Mouse (Mus musculus): ENCODE measurements around the gene Dpp6. TPM values are rescaled to one million over a fixed set of nuclear protein-coding genes. Genes with fewer than 3 reads are reported as not detected.

Dpp6 gene
- polyA plus RNA-seq (2015; fragmentation: Nextera tagmentation; extraction: Ambion mirVana), result 1.3 and 1.7 TPM in 2 replicates

DNA sequence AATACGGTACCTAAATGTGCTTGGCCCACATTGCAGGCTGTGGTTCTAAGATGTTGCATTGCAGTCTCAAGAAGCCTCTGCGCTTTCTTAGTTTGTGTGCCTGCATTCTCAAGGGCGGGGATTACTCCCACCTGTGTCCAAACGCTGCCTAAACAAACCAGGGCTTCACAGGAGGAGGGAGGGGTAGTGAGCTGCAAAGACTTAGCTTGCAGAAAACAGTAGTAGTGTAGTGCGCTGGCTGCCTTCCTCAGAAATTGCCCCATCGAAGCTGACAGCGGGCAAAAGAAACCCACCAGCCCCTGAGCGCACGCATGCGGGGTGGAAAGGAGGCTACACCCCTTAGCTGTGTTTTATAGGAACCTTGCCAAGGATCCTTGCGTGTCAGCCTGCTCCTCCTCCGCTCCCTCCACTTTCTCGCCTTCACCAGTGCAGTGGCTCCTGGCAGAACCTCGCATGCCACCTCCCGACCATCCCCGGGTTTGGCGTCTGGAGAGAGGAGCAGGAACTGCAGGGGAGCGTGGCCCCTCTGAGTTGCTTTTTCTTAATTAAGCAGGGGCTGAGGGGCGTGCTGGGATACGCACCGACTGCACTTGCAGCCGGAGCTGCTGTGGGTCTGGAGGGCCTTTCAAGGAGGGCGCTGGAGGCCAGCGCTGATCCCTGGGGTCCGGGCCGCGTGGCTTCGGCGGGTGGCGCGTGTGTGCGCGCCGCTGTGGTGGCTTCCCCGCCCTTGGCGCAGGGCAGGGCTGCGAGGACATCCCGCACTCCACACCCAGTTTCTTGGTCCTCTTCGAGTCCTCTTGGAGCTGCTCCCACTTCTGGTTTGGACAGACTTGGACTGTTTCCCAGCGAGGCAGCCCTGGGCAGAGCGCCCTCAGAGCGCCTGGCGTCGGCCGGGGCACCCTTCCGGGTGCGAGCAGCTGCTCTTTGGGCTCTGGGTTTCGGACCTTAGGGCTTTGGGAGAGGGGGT, at the start of gene Dpp6:
TSS of gene Dpp6 (plus strand) at position 229 of the 967 bp plus-strand sequence.
- Histone ChIP-seq H3K27me3 (ENCODE audit: insufficient read depth, low read length) (peaks cover 8% of the 10 kb centered on the region; the same call in 1 of the 2 replicates), H3K4me3 (replicated peaks; ENCODE audit: low read depth, low read length) (peak within 1 kb of the TSS; percentile 24), H3K9me3 (replicated peaks; ENCODE audit: low read length) (no peaks in the 10 kb centered on the region), H3K36me3 (ENCODE audit: insufficient read depth, low read length) (no peaks in the 10 kb centered on the region), H3K9ac (ENCODE audit: low read depth, low read length) (no peak within 1 kb of the TSS), H3K27ac (no peak within 1 kb of the TSS), H3K4me2 (ENCODE audit: low read length) (peak within 1 kb of the TSS; percentile 57), H3K4me1 (replicated peaks; ENCODE audit: insufficient read depth, low read length) (no peaks in the 10 kb centered on the region)
- 3% methylated on average over 43 of the region's 48 CpGs for WGBS
- peak; percentile 36; the same call in 1 of the 2 replicates for ATAC-seq (replicated peaks; ENCODE audit: low FRiP score, low read depth)
- TF ChIP-seq CTCF (IDR thresholded peaks at IDR 0.05; ENCODE audit: low read depth), result peak; percentile 24; the same call in 1 of the 2 replicates
- peak; percentile 22 for DNase-seq (ENCODE audit: low spot score)

DNA sequence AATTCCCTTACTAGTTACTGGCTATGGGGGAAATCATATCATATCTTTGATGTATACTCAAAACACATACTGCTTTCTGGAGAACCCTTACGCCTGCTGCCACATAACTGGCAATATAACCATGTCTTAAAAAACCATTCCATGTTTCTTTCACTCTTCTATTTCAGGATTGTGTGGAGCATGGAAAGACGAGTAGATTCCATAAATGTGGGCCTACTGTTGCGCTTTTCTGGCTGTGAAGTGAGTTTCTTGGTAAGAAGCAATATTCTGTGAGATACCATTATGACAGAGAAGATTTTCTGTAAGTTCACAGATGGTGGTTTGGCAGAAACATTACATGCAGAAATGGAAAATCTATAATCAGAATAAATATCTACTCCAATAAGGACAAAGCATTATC, 33.0 kb upstream of the Dpp6 start:
- Histone ChIP-seq H3K4me2 (ENCODE audit: low read length) (no peak overlapping the region), H3K9ac (ENCODE audit: low read depth, low read length) (no peak overlapping the region), H3K27me3 (ENCODE audit: insufficient read depth, low read length) (no peaks in the 10 kb centered on the region), H3K9me3 (replicated peaks; ENCODE audit: low read length) (no peaks in the 10 kb centered on the region), H3K36me3 (ENCODE audit: insufficient read depth, low read length) (no peaks in the 10 kb centered on the region), H3K4me3 (replicated peaks; ENCODE audit: low read depth, low read length) (no peak overlapping the region), H3K27ac (no peak overlapping the region), H3K4me1 (replicated peaks; ENCODE audit: insufficient read depth, low read length) (no peaks in the 10 kb centered on the region)
- no peak for TF ChIP-seq CTCF (IDR thresholded peaks at IDR 0.05; ENCODE audit: low read depth)
- no peak for ATAC-seq (replicated peaks; ENCODE audit: low FRiP score, low read depth)
- DNase-seq (ENCODE audit: low spot score), result no peak
- 79% methylated on average over 3 of the region's 3 CpGs for WGBS

DNA sequence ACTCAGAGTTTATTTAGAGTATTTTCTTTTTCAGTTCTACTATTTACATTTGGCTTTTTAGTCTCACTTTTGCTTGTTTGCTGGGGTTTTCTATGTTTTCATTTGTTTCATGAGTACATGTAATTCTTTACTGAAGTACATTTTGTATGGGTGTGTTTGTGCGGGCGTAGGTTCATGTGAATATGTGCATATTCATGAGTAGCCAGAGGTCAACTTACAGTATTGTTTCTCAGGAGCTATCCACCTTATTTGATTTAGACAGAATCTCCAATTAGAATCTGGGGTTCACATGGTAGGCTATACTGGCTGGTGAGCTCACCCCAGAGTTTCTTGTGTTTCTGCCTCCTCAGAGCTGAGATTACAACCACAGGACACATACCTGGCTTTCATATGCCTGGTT, 21.5 kb upstream of the Dpp6 start:
- no peak for TF ChIP-seq CTCF (IDR thresholded peaks at IDR 0.05; ENCODE audit: low read depth)
- DNase-seq (ENCODE audit: low spot score) (no peak), ATAC-seq (replicated peaks; ENCODE audit: low FRiP score, low read depth) (no peak)
- Histone ChIP-seq H3K27ac (no peak overlapping the region), H3K9ac (ENCODE audit: low read depth, low read length) (no peak overlapping the region), H3K9me3 (replicated peaks; ENCODE audit: low read length) (no peaks in the 10 kb centered on the region), H3K4me2 (ENCODE audit: low read length) (no peak overlapping the region), H3K4me3 (replicated peaks; ENCODE audit: low read depth, low read length) (no peak overlapping the region), H3K36me3 (ENCODE audit: insufficient read depth, low read length) (no peaks in the 10 kb centered on the region), H3K4me1 (replicated peaks; ENCODE audit: insufficient read depth, low read length) (no peaks in the 10 kb centered on the region), H3K27me3 (ENCODE audit: insufficient read depth, low read length) (no peaks in the 10 kb centered on the region)
- WGBS, result 99% methylated on average over 2 of the region's 2 CpGs

DNA sequence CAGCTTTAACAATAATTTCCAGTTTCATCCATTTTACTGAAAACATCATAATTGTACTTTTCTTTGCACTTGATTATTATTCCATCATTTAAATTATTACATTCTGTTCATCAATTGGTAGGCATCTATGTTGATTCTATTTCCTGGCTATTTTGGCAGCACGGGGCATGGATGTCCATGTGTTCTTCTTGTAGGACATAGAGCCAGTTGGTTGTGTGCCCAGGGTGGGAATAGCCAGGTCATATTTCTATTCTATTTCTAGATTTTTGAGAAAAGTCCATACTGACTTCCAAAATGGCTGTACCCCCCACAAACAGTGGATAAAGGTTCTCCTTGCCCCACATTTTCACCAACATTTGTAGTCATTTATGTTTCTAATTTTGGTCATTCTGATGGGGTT, 19.0 kb downstream of the Dpp6 start:
- Histone ChIP-seq H3K27me3 (ENCODE audit: insufficient read depth, low read length) (no peaks in the 10 kb centered on the region), H3K27ac (no peak overlapping the region), H3K4me2 (ENCODE audit: low read length) (no peak overlapping the region), H3K9ac (ENCODE audit: low read depth, low read length) (no peak overlapping the region), H3K9me3 (replicated peaks; ENCODE audit: low read length) (no peaks in the 10 kb centered on the region), H3K4me1 (replicated peaks; ENCODE audit: insufficient read depth, low read length) (no peaks in the 10 kb centered on the region), H3K36me3 (ENCODE audit: insufficient read depth, low read length) (no peaks in the 10 kb centered on the region), H3K4me3 (replicated peaks; ENCODE audit: low read depth, low read length) (no peak overlapping the region)
- 89% methylated on average over 1 of the region's 1 CpGs for WGBS
- ATAC-seq (replicated peaks; ENCODE audit: low FRiP score, low read depth), result no peak
- no peak for TF ChIP-seq CTCF (IDR thresholded peaks at IDR 0.05; ENCODE audit: low read depth)
- no peak for DNase-seq (ENCODE audit: low spot score)

DNA sequence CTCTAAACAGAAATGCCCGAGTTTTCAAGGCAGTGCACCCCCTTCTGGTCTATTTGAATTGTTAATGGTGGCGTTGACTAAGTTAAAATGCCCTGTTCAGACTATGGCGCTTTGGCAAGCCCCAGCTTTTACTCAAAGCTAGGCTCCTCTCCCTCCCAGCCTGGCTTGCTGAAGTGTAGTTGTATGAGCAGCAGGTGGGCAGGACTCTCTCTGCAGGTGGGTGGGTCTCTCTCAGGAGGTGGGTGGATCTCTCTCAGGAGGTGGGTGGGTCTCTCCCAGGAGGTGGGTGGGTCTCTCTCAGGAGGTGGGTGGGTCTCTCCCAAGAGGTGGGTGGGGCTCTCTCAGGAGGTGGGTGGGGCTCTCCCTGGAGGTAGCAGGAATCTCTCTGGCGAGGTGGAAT, 24.1 kb downstream of the Dpp6 start:
- ATAC-seq (replicated peaks; ENCODE audit: low FRiP score, low read depth) (no peak), DNase-seq (ENCODE audit: low spot score) (no peak)
- Histone ChIP-seq H3K9me3 (replicated peaks; ENCODE audit: low read length) (no peaks in the 10 kb centered on the region), H3K4me1 (replicated peaks; ENCODE audit: insufficient read depth, low read length) (no peaks in the 10 kb centered on the region), H3K36me3 (ENCODE audit: insufficient read depth, low read length) (no peaks in the 10 kb centered on the region), H3K4me2 (ENCODE audit: low read length) (no peak overlapping the region), H3K4me3 (replicated peaks; ENCODE audit: low read depth, low read length) (no peak overlapping the region), H3K9ac (ENCODE audit: low read depth, low read length) (no peak overlapping the region), H3K27ac (no peak overlapping the region), H3K27me3 (ENCODE audit: insufficient read depth, low read length) (no peaks in the 10 kb centered on the region)
- no peak for TF ChIP-seq CTCF (IDR thresholded peaks at IDR 0.05; ENCODE audit: low read depth)
- WGBS, result 30% methylated on average over 4 of the region's 4 CpGs

GRCm38 (mm10) chr5:26854746-26855145, 37.7 kb downstream of the Dpp6 start:
- 74% methylated on average over 4 of the region's 4 CpGs for WGBS
- Histone ChIP-seq H3K9me3 (replicated peaks; ENCODE audit: low read length) (no peaks in the 10 kb centered on the region), H3K4me3 (replicated peaks; ENCODE audit: low read depth, low read length) (no peak overlapping the region), H3K4me1 (replicated peaks; ENCODE audit: insufficient read depth, low read length) (no peaks in the 10 kb centered on the region), H3K27ac (no peak overlapping the region), H3K4me2 (ENCODE audit: low read length) (no peak overlapping the region), H3K36me3 (ENCODE audit: insufficient read depth, low read length) (no peaks in the 10 kb centered on the region), H3K27me3 (ENCODE audit: insufficient read depth, low read length) (no peaks in the 10 kb centered on the region), H3K9ac (ENCODE audit: low read depth, low read length) (no peak overlapping the region)
- ATAC-seq (replicated peaks; ENCODE audit: low FRiP score, low read depth), result no peak
- DNase-seq (ENCODE audit: low spot score), result no peak
- no peak for TF ChIP-seq CTCF (IDR thresholded peaks at IDR 0.05; ENCODE audit: low read depth)

Measured in kidney, postnatal 0 days (tissue).